Mouse (Mus musculus) small intestine, adult 2 months (tissue): ENCODE data around the gene Anks3.

ENCODE experiments used
- CTCF ChIP-seq: fragments of 200-500 bp; IDR thresholded peaks from 2 replicates; pipeline ENCODE4 v1.5.1; 2012; ENCODE audit warnings: low read depth, mild to moderate bottlenecking, control low read depth, inconsistent platforms, low read length, moderate library complexity, mixed read lengths; ENCODE audit not compliant: insufficient replicate concordance, insufficient read length; ENCODE audit errors: extremely low read depth
- POLR2A ChIP-seq: fragments of 200-500 bp; IDR thresholded peaks from 2 replicates; pipeline ENCODE4 v1.6.1; 2012; ENCODE audit warnings: low read depth, mild to moderate bottlenecking, control low read depth, inconsistent platforms, low read length, moderate library complexity

GRCm38 (mm10) chr16:4894201-4894908, 69.7 kb downstream of the Anks3 start:
- TF ChIP-seq POLR2A: no peak
- no peak for TF ChIP-seq CTCF
